Mouse (Mus musculus) stomach, embryonic 16.5 days (tissue): ENCODE measurements around the gene Ppp1r3d. TPM values are rescaled to one million over a fixed set of nuclear protein-coding genes. Genes with fewer than 3 reads are reported as not detected.

Source experiments
- ATAC-seq: fragments of 200-750 bp; cut with Nextera tagmentation; 2 replicates; pipeline ENCODE4 v1.8.0; 2017; ENCODE audit warnings: moderate number of reproducible peaks, moderate TSS enrichment; ENCODE audit not compliant: insufficient read depth, low FRiP score
- H3K27ac ChIP-seq: fragments of 300-500 bp; sonication (generic); 2 replicates; pipeline ENCODE4 v1.5.1; 2014; ENCODE audit warnings: low read length
- H3K27me3 ChIP-seq: fragments of 300-500 bp; sonication (generic); 2 replicates; pipeline ENCODE4 v1.6.1; 2014; ENCODE audit warnings: low read length, control low read depth, mixed read lengths; ENCODE audit not compliant: control insufficient read depth, insufficient read depth
- H3K36me3 ChIP-seq: fragments of 300-500 bp; sonication (generic); 2 replicates; pipeline ENCODE4 v1.6.1; 2014; ENCODE audit warnings: low read length; ENCODE audit not compliant: control insufficient read depth, insufficient read depth
- H3K4me1 ChIP-seq: fragments of 300-500 bp; sonication (generic); 2 replicates; pipeline ENCODE4 v1.6.1; 2014; ENCODE audit warnings: low read length, control low read depth, mixed read lengths; ENCODE audit not compliant: control insufficient read depth, insufficient read depth
- H3K4me2 ChIP-seq: fragments of 300-500 bp; sonication (generic); 2 replicates; pipeline ENCODE4 v1.6.1; 2014; ENCODE audit warnings: low read depth, low read length, mixed read lengths
- H3K4me3 ChIP-seq: fragments of 300-500 bp; sonication (generic); replicated peaks from 2 replicates; pipeline ENCODE4 v1.5.1; 2014; ENCODE audit warnings: mild to moderate bottlenecking, low read length
- H3K9ac ChIP-seq: fragments of 300-500 bp; sonication (generic); 2 replicates; pipeline ENCODE4 v1.6.1; 2014; ENCODE audit warnings: low read length
- H3K9me3 ChIP-seq: fragments of 300-500 bp; sonication (generic); replicated peaks from 2 replicates; pipeline ENCODE4 v1.6.1; 2016; ENCODE audit warnings: low read length, control low read depth; ENCODE audit not compliant: control insufficient read depth
- WGBS: fragments of 180-500 bp; shearing (Covaris S2); extraction: QIAGEN DNeasy Blood & Tissue Kit; methylation state at CpG from one replicate; pipeline ENCODE4 v1.1.7; 2014; 5-methylcytosine and 5-hydroxymethylcytosine counted together
- polyA plus RNA-seq: library from polyadenylated mRNA; unstranded; fragments of >200 nt; fragmentation: Nextera tagmentation; extraction: Ambion mirVana; gene quantifications from 2 replicates; pipeline ENCODE4 v1.2.1, GENCODE M21; 2015

Gene Ppp1r3d
- polyA plus RNA-seq, 1 experiment from 2014 or later = 4.2 TPM

- no peak overlapping the region for H3K4me3 ChIP-seq
- H3K4me2 ChIP-seq = no peak overlapping the region
- H3K9ac ChIP-seq = no peak overlapping the region
- WGBS = 68% methylated on average over 6 of the region's 6 CpGs
- no peak overlapping the region for H3K27ac ChIP-seq
- H3K9me3 ChIP-seq = no peaks in the 10 kb centered on the region
- ATAC-seq = no peak
- H3K4me1 ChIP-seq = peaks cover 19% of the 10 kb centered on the region
- H3K27me3 ChIP-seq = 0 out of 2 replicates have a peak, but pooled peaks cover 6% of the 10 kb centered on the region
- H3K36me3 ChIP-seq = no peaks in the 10 kb centered on the region
Measured at GRCm38 (mm10) chr2:178410286-178410685, 4.0 kb downstream of the Ppp1r3d start.

- Histone ChIP-seq H3K4me2 (no peak overlapping the region), H3K4me3 (no peak overlapping the region), H3K4me1 (peaks cover 12% of the 10 kb centered on the region), H3K9me3 (no peaks in the 10 kb centered on the region), H3K27me3 (0 out of 2 replicates have a peak, but pooled peaks cover 6% of the 10 kb centered on the region), H3K36me3 (no peaks in the 10 kb centered on the region), H3K27ac (no peak overlapping the region), H3K9ac (no peak overlapping the region)
- 33% methylated on average over 1 of the region's 1 CpGs for whole genome bisulfite sequencing
- no peak for ATAC-seq
Measured at GRCm38 (mm10) chr2:178409024-178409423, 5.2 kb downstream of the Ppp1r3d start.

- 82% methylated on average over 52 of the region's 52 CpGs for WGBS
- H3K27ac ChIP-seq = no peak within 1 kb of the TSS
- H3K36me3 ChIP-seq = no peaks in the 10 kb centered on the region
- ATAC-seq = peak; percentile 56
- no peak within 1 kb of the TSS for H3K4me2 ChIP-seq
- no peak within 1 kb of the TSS for H3K9ac ChIP-seq
- H3K27me3 ChIP-seq = no peaks in the 10 kb centered on the region
- H3K4me3 ChIP-seq = no peak within 1 kb of the TSS
- no peaks in the 10 kb centered on the region for H3K9me3 ChIP-seq
- no peaks in the 10 kb centered on the region for H3K4me1 ChIP-seq
Measured at GRCm38 (mm10) chr2:178407053-178407815, 7.0 kb downstream of the Ppp1r3d start, which contains the start of gene Sycp2. TSS of gene Sycp2 (minus strand) at chr2:178407685.

Other genes starting within 250 kb of the Ppp1r3d start
- 0.06 and 0.23 TPM in 2 replicates for gene Sycp2, start 6.8 kb downstream of the Ppp1r3d start, polyA plus RNA-seq
- gene Fam217b, start 52 bp upstream of the Ppp1r3d start, polyA plus RNA-seq = 3.7 and 4.0 TPM in 2 replicates
- gene Cdh26, start 16.1 kb upstream of the Ppp1r3d start, polyA plus RNA-seq = 0.52 and 0.80 TPM in 2 replicates